Mouse (Mus musculus) liver, postnatal 0 days (tissue): ENCODE measurements around the gene Porcn.

Source experiments
- CTCF ChIP-seq: sonication (generic); IDR thresholded peaks from 2 replicates; pipeline ENCODE4 v1.5.1; 2016; ENCODE audit warnings: antibody characterized with exemption, low read depth
- EP300 ChIP-seq: IDR thresholded peaks from 2 replicates; pipeline ENCODE4 v1.6.1; 2016; ENCODE audit warnings: antibody characterized with exemption, low read depth, mild to moderate bottlenecking

DNA sequence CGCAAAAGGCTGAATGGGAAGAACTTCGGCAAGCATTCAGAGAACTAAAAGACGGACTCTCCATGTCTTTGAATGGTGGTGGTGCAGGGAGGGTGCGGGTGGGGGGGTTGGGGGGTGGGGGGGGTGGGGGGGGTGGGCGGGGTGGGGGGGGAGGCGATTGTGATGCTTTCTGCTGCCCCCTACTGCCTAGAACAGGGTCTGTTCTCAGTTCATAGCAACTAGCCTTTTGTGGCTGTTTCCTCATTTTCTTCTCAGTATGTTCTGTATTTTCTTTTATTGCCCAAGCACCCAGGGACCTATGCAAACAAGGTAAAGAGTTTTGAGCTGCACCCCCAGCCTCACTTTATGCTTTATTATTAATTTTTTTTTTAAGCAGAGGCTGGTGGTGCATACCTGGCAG, 49.5 kb upstream of the Porcn start:
- no peak for TF ChIP-seq EP300
- TF ChIP-seq CTCF = no peak
